Mouse (Mus musculus) C2C12 (cell line): ENCODE measurements around the gene Celf2. TPM values are rescaled to one million over a fixed set of nuclear protein-coding genes. Genes with fewer than 3 reads are reported as not detected.

ENCODE experiments used
- H3K27me3 ChIP-seq: one replicate; pipeline ENCODE4 v1.6.1; 2011; ENCODE audit not compliant: control insufficient read depth, insufficient read depth, insufficient read length
- H3K36me3 ChIP-seq: one replicate; pipeline ENCODE4 v1.6.1; 2011; ENCODE audit not compliant: control insufficient read depth, insufficient read depth
- H3K4me3 ChIP-seq: one replicate; pipeline ENCODE4 v1.5.1; 2011; ENCODE audit warnings: mild to moderate bottlenecking, control low read depth; ENCODE audit not compliant: poor library complexity, insufficient read depth, severe bottlenecking
- H3K79me2 ChIP-seq: one replicate; pipeline ENCODE4 v1.6.1; 2011; ENCODE audit not compliant: control insufficient read depth, insufficient read depth
- H3K79me3 ChIP-seq: one replicate; pipeline ENCODE4 v1.6.1; 2011; ENCODE audit warnings: low read depth, control low read depth
- H3ac ChIP-seq: one replicate; pipeline ENCODE3; 2011; ENCODE audit warnings: low read depth; ENCODE audit not compliant: control insufficient read depth, insufficient read length
- CEBPB ChIP-seq: IDR thresholded peaks from one replicate; pipeline ENCODE4 v1.6.1; 2011; ENCODE audit warnings: low read depth, mild to moderate bottlenecking, control low read depth, moderate library complexity
- CTCF ChIP-seq: IDR thresholded peaks from one replicate; pipeline ENCODE4 v1.5.1; 2011; ENCODE audit not compliant: control insufficient read depth, insufficient read depth, insufficient read length
- FOSL1 ChIP-seq: IDR thresholded peaks from one replicate; pipeline ENCODE4 v1.8.0; 2011; ENCODE audit warnings: mild to moderate bottlenecking, low read length; ENCODE audit not compliant: poor library complexity, insufficient read depth, severe bottlenecking
- MAX ChIP-seq: IDR thresholded peaks from one replicate; pipeline ENCODE4 v1.6.1; 2011; ENCODE audit warnings: mild to moderate bottlenecking, control low read depth
- MYOD1 ChIP-seq: IDR thresholded peaks from one replicate; pipeline ENCODE4 v1.6.1; 2011; ENCODE audit warnings: low read depth; ENCODE audit not compliant: control insufficient read depth, insufficient read length
- MYOG ChIP-seq: IDR thresholded peaks from one replicate; pipeline ENCODE4 v1.6.1; 2011; ENCODE audit not compliant: control insufficient read depth, insufficient read length; ENCODE audit errors: extremely low read depth
- USF1 ChIP-seq: IDR thresholded peaks from one replicate; pipeline ENCODE4 v1.6.1; 2011; ENCODE audit warnings: low read depth, mild to moderate bottlenecking, control low read depth, moderate library complexity
- polyA plus RNA-seq: library from polyadenylated mRNA; unstranded; fragments of >200 nt; fragmentation: generic; extraction: Trizol; gene quantifications from one replicate; pipeline ENCODE4 v1.2.1, GENCODE M21; 2012; ENCODE audit warnings: missing spikeins

The Celf2 gene
- polyA plus RNA-seq, 1 experiment = 14.3 TPM

DNA sequence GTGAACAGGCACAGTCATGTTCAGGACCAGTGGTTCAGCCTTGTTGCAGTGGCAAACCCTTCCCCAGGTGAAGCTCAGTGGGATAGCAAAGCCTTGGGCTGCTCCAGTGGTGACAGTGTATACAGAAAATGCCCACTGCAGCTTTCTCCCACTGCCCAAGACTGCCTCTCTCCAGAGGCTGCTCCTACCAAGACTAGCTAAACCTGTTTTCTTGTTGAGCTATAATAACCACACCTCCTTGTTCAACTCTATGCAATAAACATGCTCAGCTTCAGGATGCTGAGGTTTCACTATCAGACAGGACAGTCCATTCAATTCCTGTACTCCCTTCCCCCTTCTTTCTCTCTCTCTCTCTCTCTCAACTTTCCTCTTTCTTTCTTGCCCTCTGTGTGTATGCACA, 15.9 kb downstream of the Celf2 start:
- no peak for TF ChIP-seq CTCF
- no peak for TF ChIP-seq USF1
- no peak for TF ChIP-seq MAX
- no peak for TF ChIP-seq CEBPB
- no peak for TF ChIP-seq MYOD1
- TF ChIP-seq FOSL1 = no peak
- no peak for TF ChIP-seq MYOG
- H3K27me3 ChIP-seq = no peaks in the 10 kb centered on the region
- H3K79me2 ChIP-seq = no peaks in the 10 kb centered on the region
- no peaks in the 10 kb centered on the region for H3K79me3 ChIP-seq
- no peak overlapping the region for H3ac ChIP-seq
- no peaks in the 10 kb centered on the region for H3K36me3 ChIP-seq
- no peak overlapping the region for H3K4me3 ChIP-seq

DNA sequence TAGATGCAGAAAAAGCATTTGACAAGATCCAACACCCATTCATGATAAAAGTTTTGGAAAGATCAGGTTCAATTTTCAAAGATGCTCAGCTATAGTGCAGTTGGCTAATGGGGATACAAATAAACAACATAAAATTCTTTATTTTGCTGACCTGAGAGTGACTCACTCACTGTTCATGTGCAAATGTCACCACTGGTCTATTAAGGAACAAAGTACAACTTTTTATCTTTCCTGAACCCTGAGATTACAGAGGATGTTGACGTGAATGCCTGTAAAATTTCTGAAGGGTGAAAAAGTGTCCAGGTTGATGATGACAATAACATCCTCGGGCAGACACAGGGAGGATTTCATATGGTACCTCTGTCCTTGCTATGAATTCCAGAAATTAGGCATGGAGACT, 24.4 kb downstream of the Celf2 start:
- H3K4me3 ChIP-seq = no peak overlapping the region
- no peaks in the 10 kb centered on the region for H3K79me3 ChIP-seq
- H3K79me2 ChIP-seq = no peaks in the 10 kb centered on the region
- H3K27me3 ChIP-seq = no peaks in the 10 kb centered on the region
- no peaks in the 10 kb centered on the region for H3K36me3 ChIP-seq
- H3ac ChIP-seq = no peak overlapping the region
- TF ChIP-seq CTCF (no peak), FOSL1 (no peak), MYOD1 (no peak), MAX (no peak), MYOG (no peak), CEBPB (no peak), USF1 (no peak)

- H3K79me3 ChIP-seq = no peaks in the 10 kb centered on the region
- H3K79me2 ChIP-seq = no peaks in the 10 kb centered on the region
- H3K4me3 ChIP-seq = no peak overlapping the region
- TF ChIP-seq USF1 = no peak
- TF ChIP-seq CTCF = no peak
- no peak for TF ChIP-seq CEBPB
- no peak for TF ChIP-seq FOSL1
- no peak for TF ChIP-seq MYOG
- no peak for TF ChIP-seq MYOD1
- H3ac ChIP-seq = no peak overlapping the region
- no peaks in the 10 kb centered on the region for H3K36me3 ChIP-seq
- H3K27me3 ChIP-seq = no peaks in the 10 kb centered on the region
Observed at GRCm38 (mm10) chr2:7482062-7482461, 27.3 kb downstream of the Celf2 start.

DNA sequence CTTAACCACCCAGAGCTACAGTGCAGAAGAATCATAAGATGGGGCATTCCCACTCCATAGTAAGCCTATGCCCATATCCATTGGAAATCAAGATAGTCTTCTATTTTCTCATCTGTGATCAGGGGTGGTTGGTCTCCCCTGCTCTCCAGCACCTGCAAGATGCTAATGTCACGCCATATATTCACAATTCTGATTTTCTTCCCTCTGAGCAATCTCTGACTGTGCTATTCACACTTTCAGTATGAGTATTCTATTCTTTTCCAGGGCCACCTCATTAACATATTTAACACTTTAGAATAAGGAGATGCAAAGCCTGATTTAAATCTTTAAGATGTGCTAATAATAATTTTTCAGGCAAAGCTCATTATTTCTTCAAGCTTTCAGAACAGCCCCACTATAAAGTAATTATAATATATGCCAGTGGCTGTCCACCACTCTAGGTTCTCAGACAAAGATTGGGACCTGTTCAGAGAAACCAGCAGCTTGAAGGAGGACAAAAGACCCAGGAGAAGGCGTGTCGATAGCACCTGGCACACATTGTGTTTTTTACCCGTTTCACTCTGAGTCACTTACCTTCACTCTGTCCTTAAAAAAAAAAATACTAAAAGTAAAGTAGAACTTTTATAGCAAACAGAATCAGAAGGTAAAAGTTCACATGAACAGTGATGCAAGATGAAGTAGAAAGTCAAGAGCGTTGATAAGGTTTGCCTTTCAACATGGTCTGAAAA, 48.9 kb downstream of the Celf2 start:
- TF ChIP-seq FOSL1 (no peak), CTCF (no peak), MYOG (no peak), USF1 (no peak), MAX (no peak), MYOD1 (no peak), CEBPB (no peak)
- H3K79me3 ChIP-seq = no peaks in the 10 kb centered on the region
- no peaks in the 10 kb centered on the region for H3K79me2 ChIP-seq
- no peak overlapping the region for H3K4me3 ChIP-seq
- no peak overlapping the region for H3ac ChIP-seq
- H3K36me3 ChIP-seq = no peaks in the 10 kb centered on the region
- H3K27me3 ChIP-seq = no peaks in the 10 kb centered on the region

DNA sequence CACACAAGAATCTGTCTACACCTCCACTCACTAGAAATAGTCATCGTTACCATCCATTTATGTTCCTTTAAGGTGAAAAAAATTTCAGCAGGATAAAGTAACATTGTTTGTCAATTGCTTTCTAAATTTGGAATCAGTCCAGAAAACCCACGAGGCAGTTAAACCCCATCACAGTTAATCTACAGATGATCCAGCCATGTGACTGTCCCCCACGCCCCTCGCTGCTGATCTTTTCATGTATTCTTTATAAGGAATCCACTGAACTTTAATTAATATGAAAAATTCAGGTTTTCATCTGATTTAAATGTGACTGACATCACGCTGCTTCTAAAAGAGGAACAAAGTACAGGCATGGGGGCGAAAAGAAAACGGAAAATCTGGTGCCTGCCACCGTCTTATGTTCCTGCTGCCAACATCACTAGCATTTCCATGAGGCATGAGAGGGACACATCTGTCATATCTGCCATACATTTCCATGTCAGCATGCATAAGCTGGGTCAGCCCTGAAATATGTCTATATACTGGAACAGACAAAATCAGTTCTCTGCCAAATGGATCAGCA, 70.6 kb downstream of the Celf2 start:
- Histone ChIP-seq H3K36me3 (no peaks in the 10 kb centered on the region), H3K79me3 (no peaks in the 10 kb centered on the region), H3K4me3 (no peak overlapping the region), H3K27me3 (no peaks in the 10 kb centered on the region), H3K79me2 (no peaks in the 10 kb centered on the region), H3ac (no peak overlapping the region)
- TF ChIP-seq FOSL1 (no peak), MYOD1 (no peak), CTCF (no peak), USF1 (no peak), MAX (no peak), MYOG (no peak), CEBPB (no peak)
